Mouse (Mus musculus) liver, embryonic 14.5 days (tissue): ENCODE results near the gene Vac14. TPM values are rescaled to one million over a fixed set of nuclear protein-coding genes. Genes with fewer than 3 reads are reported as not detected.
A peak's percentile ranks its signal among the peaks of the same experiment; 100 is the strongest.

Experiments used
- ATAC-seq: fragments of 200-750 bp; cut with Nextera tagmentation; 2 replicates; pipeline ENCODE4 v1.8.0; 2017; ENCODE audit warnings: moderate number of reproducible peaks, mild to moderate bottlenecking, moderate library complexity; ENCODE audit not compliant: insufficient read depth
- DNase-seq, 3 experiments: peaks; one replicate each; pipeline ENCODE4 v3.0.0-alpha.2; 2012 to 2013; ENCODE audit warnings: low read depth in 3 of 3, low spot score in 3 of 3
- H3K27ac ChIP-seq: fragments of 300-500 bp; sonication (generic); 2 replicates; pipeline ENCODE4 v1.5.1; 2014; ENCODE audit warnings: moderate library complexity, mild to moderate bottlenecking, control low read depth, inconsistent platforms
- H3K27me3 ChIP-seq: fragments of 300-500 bp; sonication (generic); 2 replicates; pipeline ENCODE4 v1.6.1; 2014; ENCODE audit warnings: mild to moderate bottlenecking, low read length, moderate library complexity; ENCODE audit not compliant: control insufficient read depth, insufficient read depth
- H3K36me3 ChIP-seq: fragments of 300-500 bp; sonication (generic); replicated peaks from 2 replicates; pipeline ENCODE4 v1.6.1; 2014; ENCODE audit warnings: low read depth; ENCODE audit not compliant: control insufficient read depth, insufficient read depth
- H3K4me1 ChIP-seq, 2 experiments: fragments of 200-500 bp in 1 of 2; fragments of 300-500 bp in 1 of 2; sonication (generic) in 1 of 2; replicated peaks; 2 replicates each; pipeline ENCODE4 v1.6.1; 2012 to 2014; ENCODE audit warnings: antibody characterized with exemption in 1 of 2, inconsistent platforms in 1 of 2, low read length in 1 of 2; ENCODE audit not compliant: control insufficient read depth in 2 of 2, insufficient read depth in 2 of 2
- H3K4me2 ChIP-seq: fragments of 300-500 bp; sonication (generic); 2 replicates; pipeline ENCODE4 v1.6.1; 2014; ENCODE audit warnings: low read depth, mild to moderate bottlenecking, control low read depth, moderate library complexity
- H3K4me3 ChIP-seq, 2 experiments: fragments of 200-500 bp in 1 of 2; fragments of 300-500 bp in 1 of 2; sonication (generic) in 1 of 2; 2 replicates each; pipeline ENCODE4 v1.5.1; 2012 to 2014; ENCODE audit warnings: low read depth in 2 of 2, low read length in 2 of 2, mild to moderate bottlenecking in 2 of 2, control low read depth in 1 of 2, inconsistent platforms in 1 of 2, moderate library complexity in 1 of 2; ENCODE audit not compliant: insufficient read depth in 1 of 2
- H3K9ac ChIP-seq: fragments of 300-500 bp; sonication (generic); replicated peaks from 2 replicates; pipeline ENCODE4 v1.6.1; 2014; ENCODE audit warnings: mild to moderate bottlenecking, control low read depth, moderate library complexity
- H3K9me3 ChIP-seq: fragments of 300-500 bp; sonication (generic); 2 replicates; pipeline ENCODE4 v1.6.1; 2016; ENCODE audit warnings: low read length, mixed read lengths; ENCODE audit not compliant: control insufficient read depth
- CTCF ChIP-seq: IDR thresholded peaks from 2 replicates; pipeline ENCODE4 v1.5.1; 2016; ENCODE audit warnings: antibody characterized with exemption, low read depth, control low read depth
- EP300 ChIP-seq: IDR thresholded peaks from 2 replicates; pipeline ENCODE4 v1.6.1; 2016; ENCODE audit warnings: antibody characterized with exemption, low read depth
- WGBS: fragments of 180-500 bp; shearing (Covaris S2); extraction: QIAGEN DNeasy Blood & Tissue Kit; methylation state at CpG from one replicate; pipeline ENCODE4 v1.1.7; 2014; ENCODE audit not compliant: insufficient replicate concordance; 5-methylcytosine and 5-hydroxymethylcytosine counted together
- polyA plus RNA-seq, 2 experiments: library from polyadenylated mRNA; depleted of rRNA in 1 of 2; stranded (reverse) in 1 of 2; unstranded in 1 of 2; fragments of >200 nt; fragmentation: Nextera tagmentation in 1 of 2; extraction: Ambion mirVana in 1 of 2; gene quantifications; 2 replicates each; pipeline versions ENCODE4 v1.2.1 to v1.2.3; 2012 to 2014

The Vac14 gene
- polyA plus RNA-seq, 2 experiments = 11.2 to 14.8 TPM

- Histone ChIP-seq H3K36me3 (no peaks in the 10 kb centered on the region), H3K4me3 (no peak overlapping the region), H3K27ac (no peak overlapping the region), H3K4me1 (no peaks in the 10 kb centered on the region), H3K27me3 (no peaks in the 10 kb centered on the region), H3K4me2 (no peak overlapping the region), H3K9ac (no peak overlapping the region), H3K9me3 (no peaks in the 10 kb centered on the region)
- DNase-seq (no peak), ATAC-seq (no peak)
- 64% methylated on average over 5 of the region's 5 CpGs for WGBS
- TF ChIP-seq EP300 (no peak), CTCF (no peak)
Measured at GRCm38 (mm10) chr8:110676702-110677101, 58.3 kb downstream of the Vac14 start.

DNA sequence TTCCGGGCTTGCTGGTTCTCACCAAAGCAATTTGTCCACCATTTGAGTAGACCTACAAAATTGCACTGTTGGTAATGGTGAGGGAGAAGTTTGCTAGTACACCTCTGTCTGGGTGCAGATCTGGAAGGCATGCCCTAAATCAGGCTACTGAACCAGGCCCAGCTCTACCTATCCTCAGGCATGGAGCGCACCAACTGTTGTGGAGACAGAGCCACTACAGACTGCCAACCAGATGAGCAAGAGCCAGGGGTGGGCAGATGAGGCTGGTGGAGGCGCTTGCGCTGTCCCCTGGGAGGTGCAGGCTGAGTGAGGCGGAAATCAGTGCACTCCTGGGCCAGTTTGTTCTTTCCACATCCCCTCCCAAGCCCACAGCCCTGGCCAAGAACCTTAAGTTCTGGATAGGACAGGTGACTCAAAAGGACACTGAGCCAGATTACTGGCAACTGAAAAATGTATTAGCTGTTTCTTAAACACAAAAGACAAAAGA, 58.8 kb downstream of the Vac14 start:
- DNase-seq (no peak), ATAC-seq (no peak)
- no peaks in the 10 kb centered on the region for H3K27me3 ChIP-seq
- H3K4me3 ChIP-seq = no peak overlapping the region
- no peaks in the 10 kb centered on the region for H3K36me3 ChIP-seq
- H3K4me1 ChIP-seq = no peaks in the 10 kb centered on the region
- TF ChIP-seq EP300 (no peak), CTCF (no peak)
- H3K27ac ChIP-seq = no peak overlapping the region
- 89% methylated on average over 5 of the region's 5 CpGs for WGBS
- H3K9me3 ChIP-seq = no peaks in the 10 kb centered on the region
- no peak overlapping the region for H3K9ac ChIP-seq
- H3K4me2 ChIP-seq = no peak overlapping the region

DNA sequence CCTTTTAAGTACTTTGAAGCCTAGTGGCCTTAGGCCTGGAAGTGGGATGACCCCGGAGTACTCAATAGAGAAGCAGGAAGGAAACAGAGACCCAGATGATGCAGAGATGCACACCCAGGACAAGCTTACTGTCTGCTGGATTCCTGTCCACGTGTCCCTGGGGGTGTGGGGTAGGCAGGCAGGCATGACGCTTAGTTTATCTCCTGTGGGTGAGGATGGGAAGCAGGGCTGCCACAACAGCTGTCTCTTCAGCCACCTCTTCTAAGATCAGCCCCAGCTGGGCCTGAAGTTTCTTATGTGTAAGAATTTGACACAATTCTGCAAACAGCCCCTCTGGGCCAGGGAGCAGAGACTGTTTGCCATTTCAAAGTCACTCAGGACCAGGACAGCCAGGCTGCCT, 60.6 kb downstream of the Vac14 start:
- H3K4me3 ChIP-seq = no peak overlapping the region
- no peak overlapping the region for H3K9ac ChIP-seq
- 45% methylated on average over 3 of the region's 3 CpGs for WGBS
- no peak overlapping the region for H3K4me2 ChIP-seq
- no peak for TF ChIP-seq EP300
- TF ChIP-seq CTCF = no peak
- no peak for DNase-seq
- no peaks in the 10 kb centered on the region for H3K4me1 ChIP-seq
- H3K36me3 ChIP-seq = no peaks in the 10 kb centered on the region
- H3K27me3 ChIP-seq = no peaks in the 10 kb centered on the region
- H3K9me3 ChIP-seq = no peaks in the 10 kb centered on the region
- H3K27ac ChIP-seq = no peak overlapping the region
- no peak for ATAC-seq

DNA sequence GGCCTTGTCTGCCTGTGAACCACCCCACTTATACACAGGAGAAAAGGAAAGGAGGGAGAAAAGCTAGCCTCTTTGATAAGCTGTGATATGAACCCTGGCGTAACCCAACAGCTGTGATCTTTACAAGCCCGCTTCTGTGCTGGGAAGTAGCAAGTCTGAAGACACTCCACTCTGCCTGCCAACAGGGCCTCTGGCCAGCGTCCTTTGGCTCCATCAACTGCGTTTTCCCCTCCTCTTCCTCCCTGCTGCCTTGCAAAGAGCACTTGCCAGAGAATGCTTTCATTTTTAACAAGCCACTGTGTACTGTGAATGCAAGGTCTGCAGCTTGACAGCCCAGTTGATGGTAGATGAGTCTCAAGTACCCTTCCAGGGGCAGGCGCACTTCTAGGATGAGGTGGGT, 69.3 kb downstream of the Vac14 start:
- DNase-seq = no peak
- no peak overlapping the region for H3K27ac ChIP-seq
- H3K4me3 ChIP-seq = no peak overlapping the region
- no peaks in the 10 kb centered on the region for H3K27me3 ChIP-seq
- peaks cover 0 to 4% of the 10 kb centered on the region in 2 experiments; a peak in 1 of 4 replicates for H3K4me1 ChIP-seq
- H3K9me3 ChIP-seq = no peaks in the 10 kb centered on the region
- H3K9ac ChIP-seq = no peak overlapping the region
- ATAC-seq = no peak
- no peak for TF ChIP-seq EP300
- H3K36me3 ChIP-seq = no peaks in the 10 kb centered on the region
- WGBS = 67% methylated on average over 5 of the region's 5 CpGs
- H3K4me2 ChIP-seq = no peak overlapping the region

GRCm38 (mm10) chr8:110689961-110690360, 71.6 kb downstream of the Vac14 start:
- DNase-seq (no peak), ATAC-seq (peak; percentile 61; the same call in 1 of the 2 replicates)

More at GRCm38 (mm10) chr8:110689961-110690360, 71.6 kb downstream of the Vac14 start:
- 32% methylated on average over 9 of the region's 9 CpGs for WGBS
- TF ChIP-seq EP300 (0 out of 2 replicates have a peak, but pooled peaks have one; percentile 7), CTCF (no peak)
- Histone ChIP-seq H3K4me1 (peaks cover 0 to 4% of the 10 kb centered on the region in 2 experiments; a peak in 1 of 4 replicates), H3K27ac (no peak overlapping the region), H3K36me3 (no peaks in the 10 kb centered on the region), H3K4me3 (no peak overlapping the region), H3K27me3 (no peaks in the 10 kb centered on the region), H3K9me3 (no peaks in the 10 kb centered on the region), H3K4me2 (no peak overlapping the region), H3K9ac (no peak overlapping the region)
